Mouse (Mus musculus) CH12.LX (cell line): Measurements from ENCODE around the gene 2900026A02Rik. TPM values are rescaled to one million over a fixed set of nuclear protein-coding genes. Genes with fewer than 3 reads are reported as not detected.

ENCODE experiments used
- DNase-seq: peaks from one replicate; pipeline ENCODE4 v3.0.0-alpha.2; 2013; ENCODE audit errors: extremely low read depth
- H3K27ac ChIP-seq: 2 replicates; pipeline ENCODE4 v1.5.1; 2012; ENCODE audit warnings: low read depth, mild to moderate bottlenecking, control low read depth, moderate library complexity; ENCODE audit not compliant: insufficient read depth
- H3K27me3 ChIP-seq: replicated peaks from 2 replicates; pipeline ENCODE3; 2012; ENCODE audit warnings: inconsistent platforms
- H3K36me3 ChIP-seq, 2 experiments: replicated peaks in 1 of 2; 2 replicates each; pipeline versions ENCODE3 to v1.6.1; 2012; ENCODE audit warnings: inconsistent platforms in 1 of 2, low read length in 1 of 2, mild to moderate bottlenecking in 1 of 2, mixed read lengths in 1 of 2, moderate library complexity in 1 of 2; ENCODE audit not compliant: control insufficient read depth in 1 of 2, insufficient read depth in 1 of 2
- H3K4me1 ChIP-seq, 2 experiments: 2 replicates each; pipeline ENCODE4 v1.6.1; 2012; ENCODE audit warnings: inconsistent platforms in 1 of 2, moderate library complexity in 1 of 2; ENCODE audit not compliant: insufficient read depth in 2 of 2, control insufficient read depth in 1 of 2
- H3K4me2 ChIP-seq: 2 replicates; pipeline ENCODE4 v1.6.1; 2012; ENCODE audit warnings: low read depth, mild to moderate bottlenecking, control low read depth; ENCODE audit not compliant: poor library complexity, insufficient read depth, severe bottlenecking
- H3K4me3 ChIP-seq, 3 experiments: fragments of 150-350 bp in 1 of 3; sonication (generic) in 1 of 3; replicated peaks in 1 of 3; 2 replicates each; pipeline versions ENCODE3 to v1.5.1; 2011 to 2012; ENCODE audit warnings: low read depth in 2 of 3, low read length in 2 of 3, mild to moderate bottlenecking in 2 of 3, moderate library complexity in 2 of 3, control low read depth in 1 of 3, improper control_type of control experiment in 1 of 3, inconsistent platforms in 1 of 3, mixed read lengths in 1 of 3; ENCODE audit not compliant: poor library complexity in 1 of 3
- H3K79me2 ChIP-seq: replicated peaks from 2 replicates; pipeline ENCODE4 v1.6.1; 2012; ENCODE audit warnings: mild to moderate bottlenecking, moderate library complexity; ENCODE audit not compliant: control insufficient read depth, poor library complexity, insufficient read depth, severe bottlenecking; ENCODE audit errors: extremely low read depth
- H3K9ac ChIP-seq: 2 replicates; pipeline ENCODE4 v1.6.1; 2012; ENCODE audit warnings: low read depth, mild to moderate bottlenecking, control low read depth, moderate library complexity; ENCODE audit not compliant: insufficient read depth
- H3K9me3 ChIP-seq: replicated peaks from 2 replicates; pipeline ENCODE3; 2012; ENCODE audit warnings: low read length, inconsistent platforms, mixed read lengths
- CHD1 ChIP-seq: IDR thresholded peaks from 2 replicates; pipeline ENCODE4 v1.6.1; 2012; ENCODE audit warnings: low read depth, low read length, improper control_type of control experiment, inconsistent platforms
- CTCF ChIP-seq, 2 experiments: IDR thresholded peaks in 1 of 2; conservative IDR thresholded peaks in 1 of 2; 2 replicates each; pipeline ENCODE4 v1.5.1; 2011 to 2012; ENCODE audit warnings: low read depth in 2 of 2, low read length in 2 of 2, improper control_type of control experiment in 1 of 2, inconsistent platforms in 1 of 2, mild to moderate bottlenecking in 1 of 2, moderate library complexity in 1 of 2
- E2F4 ChIP-seq: IDR thresholded peaks from 2 replicates; pipeline ENCODE4 v1.6.1; 2011; ENCODE audit warnings: low read depth, low read length, improper control_type of control experiment; ENCODE audit not compliant: insufficient replicate concordance
- EP300 ChIP-seq: IDR thresholded peaks from 2 replicates; pipeline ENCODE4 v1.6.1; 2011; ENCODE audit warnings: low read length, improper control_type of control experiment
- ETS1 ChIP-seq: conservative IDR thresholded peaks from 2 replicates; pipeline ENCODE4 v1.6.1; 2012; ENCODE audit warnings: low read depth, mild to moderate bottlenecking, inconsistent platforms, low read length, improper control_type of control experiment, moderate library complexity
- IRF4 ChIP-seq: IDR thresholded peaks from 2 replicates; pipeline ENCODE4 v1.6.1; 2014; ENCODE audit warnings: low read depth, mild to moderate bottlenecking, inconsistent platforms, low read length, improper control_type of control experiment
- JUN ChIP-seq: IDR thresholded peaks from 2 replicates; pipeline ENCODE4 v1.6.1; 2011; ENCODE audit warnings: low read depth, mild to moderate bottlenecking, low read length, improper control_type of control experiment, moderate library complexity; ENCODE audit not compliant: insufficient read depth
- MAFK ChIP-seq: IDR thresholded peaks from 2 replicates; pipeline ENCODE4 v1.6.1; 2011; ENCODE audit warnings: low read length, improper control_type of control experiment; ENCODE audit not compliant: insufficient replicate concordance
- MEF2A ChIP-seq: IDR thresholded peaks from 2 replicates; pipeline ENCODE4 v1.6.1; 2014; ENCODE audit warnings: low read depth, mild to moderate bottlenecking, inconsistent platforms, low read length, improper control_type of control experiment, borderline replicate concordance
- MYC ChIP-seq: IDR thresholded peaks from 2 replicates; pipeline ENCODE4 v1.6.1; 2011; ENCODE audit warnings: low read depth, mild to moderate bottlenecking, improper control_type of control experiment, low read length
- NELFE ChIP-seq: IDR thresholded peaks from 2 replicates; pipeline ENCODE4 v1.6.1; 2011; ENCODE audit warnings: low read depth, low read length, improper control_type of control experiment
- NRF1 ChIP-seq: IDR thresholded peaks from 2 replicates; pipeline ENCODE4 v1.6.1; 2014; ENCODE audit warnings: low read depth, mild to moderate bottlenecking, inconsistent platforms, low read length, improper control_type of control experiment, moderate library complexity
- RAD21 ChIP-seq: IDR thresholded peaks from 2 replicates; pipeline ENCODE4 v1.6.1; 2011; ENCODE audit warnings: low read depth, mild to moderate bottlenecking, low read length, improper control_type of control experiment, moderate library complexity
- RCOR1 ChIP-seq: conservative IDR thresholded peaks from 2 replicates; pipeline ENCODE4 v1.6.1; 2012; ENCODE audit warnings: low read depth, mild to moderate bottlenecking, inconsistent platforms, low read length, improper control_type of control experiment
- SMC3 ChIP-seq: IDR thresholded peaks from 2 replicates; pipeline ENCODE4 v1.6.1; 2011; ENCODE audit warnings: low read depth, low read length, improper control_type of control experiment
- USF2 ChIP-seq: conservative IDR thresholded peaks from 2 replicates; pipeline ENCODE4 v1.6.1; 2011; ENCODE audit warnings: low read depth, low read length, improper control_type of control experiment
- ZC3H11A ChIP-seq: IDR thresholded peaks from 2 replicates; pipeline ENCODE4 v1.6.1; 2012; ENCODE audit warnings: low read depth, mild to moderate bottlenecking, inconsistent platforms, low read length, improper control_type of control experiment
- ZKSCAN1 ChIP-seq: IDR thresholded peaks from 2 replicates; pipeline ENCODE4 v1.6.1; 2012; ENCODE audit warnings: low read depth, inconsistent platforms, low read length, improper control_type of control experiment, borderline replicate concordance
- dilution Hi-C: fragments of 300-500 bp; cut with MboI; formaldehyde crosslinking; loops from 2 replicates; pipeline ENCODE4 v1.14.3; 2020; ENCODE audit warnings: low sequenced_read_pairs; ENCODE audit not compliant: extremely low pct_unique_long_range_greater_than_20kb, extremely low pct_ligation_motif_present
- in situ Hi-C: fragments of 300-500 bp; cut with MboI; formaldehyde crosslinking; loops from 3 replicates; pipeline ENCODE4 v1.14.3; 2019; ENCODE audit warnings: low sequenced_read_pairs, low pct_ligation_motif_present, low pct_unique_long_range_greater_than_20kb, mixed read lengths
- polyA plus RNA-seq: library from polyadenylated mRNA; unstranded; fragments of >175 nt; gene quantifications from 2 replicates; pipeline ENCODE4 v1.2.1, GENCODE M21; 2012; ENCODE audit warnings: low read depth; ENCODE audit not compliant: insufficient read length
- total RNA-seq, 2 experiments: library from RNA; depleted of rRNA; stranded (reverse); fragments of 300-350 nt in 1 of 2; fragments of >200 nt in 1 of 2; gene quantifications; 2 replicates each; pipeline ENCODE4 v1.2.3; 2012 to 2014

The 2900026A02Rik gene
- total and polyA plus RNA-seq, 3 experiments, result 0.85 to 4.6 (median 0.93) TPM

- Histone ChIP-seq H3K9me3 (no peaks in the 10 kb centered on the region), H3K4me2 (no peak overlapping the region), H3K27me3 (no peaks in the 10 kb centered on the region), H3K27ac (no peak overlapping the region), H3K36me3 (peaks cover 0 to 7% of the 10 kb centered on the region in 2 experiments), H3K4me1 (peaks cover 7 to 78% of the 10 kb centered on the region in 2 experiments; a peak in 3 of 4 replicates), H3K79me2 (no peaks in the 10 kb centered on the region), H3K4me3 (no peak overlapping the region), H3K9ac (no peak overlapping the region)
- DNase-seq, result no peak
- dilution Hi-C loops, result no loop called here
- in situ Hi-C loops, result no loop called here
- TF ChIP-seq CTCF (conservative IDR thresholded peaks at IDR 0.05 in 1 of 2, IDR thresholded peaks at IDR 0.05 in 1 of 2; ENCODE audit: low read depth in 2 of 2, low read length in 2 of 2), result no peak
Measured at GRCm38 (mm10) chr5:113153508-113153830, 67.6 kb downstream of the 2900026A02Rik start.

- H3K27ac ChIP-seq, result no peak overlapping the region
- H3K4me1 ChIP-seq, result peaks cover 4 to 72% of the 10 kb centered on the region in 2 experiments; a peak in 3 of 4 replicates
- no peak overlapping the region for H3K4me2 ChIP-seq
- in situ Hi-C loops, result no loop called here
- DNase-seq, result no peak
- TF ChIP-seq ZKSCAN1 (no peak), EP300 (no peak), IRF4 (no peak), E2F4 (no peak), CHD1 (no peak), ETS1 (no peak), JUN (no peak)
- H3K36me3 ChIP-seq, result peaks cover 0 to 7% of the 10 kb centered on the region in 2 experiments
- H3K9ac ChIP-seq, result no peak overlapping the region
- no peaks in the 10 kb centered on the region for H3K9me3 ChIP-seq
- dilution Hi-C loops, result no loop called here
- no peaks in the 10 kb centered on the region for H3K27me3 ChIP-seq
- H3K4me3 ChIP-seq, result no peak overlapping the region
- H3K79me2 ChIP-seq, result no peaks in the 10 kb centered on the region
Measured at GRCm38 (mm10) chr5:113152663-113153507, 68.2 kb downstream of the 2900026A02Rik start.

- H3K4me1 ChIP-seq, result peaks cover 0 to 60% of the 10 kb centered on the region in 2 experiments; a peak in 2 of 4 replicates
- H3K9me3 ChIP-seq, result no peaks in the 10 kb centered on the region
- H3K27me3 ChIP-seq, result no peaks in the 10 kb centered on the region
- DNase-seq, result no peak
- in situ Hi-C loops, result no loop called here
- dilution Hi-C loops, result no loop called here
- no peak overlapping the region for H3K9ac ChIP-seq
- no peaks in the 10 kb centered on the region for H3K79me2 ChIP-seq
- H3K4me2 ChIP-seq, result no peak overlapping the region
- TF ChIP-seq ZC3H11A, result no peak
- TF ChIP-seq E2F4, result no peak
- TF ChIP-seq EP300, result no peak
- TF ChIP-seq MAFK, result no peak
- no peak for TF ChIP-seq MEF2A
- TF ChIP-seq NRF1, result no peak
- TF ChIP-seq NELFE, result no peak
- TF ChIP-seq MYC, result no peak
- no peak for TF ChIP-seq RAD21
- no peak for TF ChIP-seq RCOR1
- no peak for TF ChIP-seq USF2
- TF ChIP-seq CHD1, result no peak
- TF ChIP-seq SMC3, result no peak
- TF ChIP-seq, all 38 proteins: peak for 0
- no peak overlapping the region for H3K27ac ChIP-seq
- peaks cover 0 to 7% of the 10 kb centered on the region in 2 experiments for H3K36me3 ChIP-seq
- H3K4me3 ChIP-seq, result no peak overlapping the region
Measured at GRCm38 (mm10) chr5:113151554-113152103, 69.4 kb downstream of the 2900026A02Rik start.
